Mouse (Mus musculus) CH12.LX (cell line): ENCODE measurements at regions not wholly inside any gene's neighbourhood (a gene's known extent, or its start where the extent isn't known, plus 50 kb on each side); places are given as distances from the start of the nearest gene placed in this dataset.

Experiments
- DNase-seq: peaks from one replicate; pipeline ENCODE4 v3.0.0-alpha.2; 2013; ENCODE audit errors: extremely low read depth
- H3K27ac ChIP-seq: 2 replicates; pipeline ENCODE4 v1.5.1; 2012; ENCODE audit warnings: low read depth, mild to moderate bottlenecking, control low read depth, moderate library complexity; ENCODE audit not compliant: insufficient read depth
- H3K27me3 ChIP-seq: replicated peaks from 2 replicates; pipeline ENCODE3; 2012; ENCODE audit warnings: inconsistent platforms
- H3K36me3 ChIP-seq, 2 experiments: replicated peaks in 1 of 2; 2 replicates each; pipeline versions ENCODE3 to v1.6.1; 2012; ENCODE audit warnings: inconsistent platforms in 1 of 2, low read length in 1 of 2, mild to moderate bottlenecking in 1 of 2, mixed read lengths in 1 of 2, moderate library complexity in 1 of 2; ENCODE audit not compliant: control insufficient read depth in 1 of 2, insufficient read depth in 1 of 2
- H3K4me1 ChIP-seq, 2 experiments: 2 replicates each; pipeline ENCODE4 v1.6.1; 2012; ENCODE audit warnings: inconsistent platforms in 1 of 2, moderate library complexity in 1 of 2; ENCODE audit not compliant: insufficient read depth in 2 of 2, control insufficient read depth in 1 of 2
- H3K4me2 ChIP-seq: 2 replicates; pipeline ENCODE4 v1.6.1; 2012; ENCODE audit warnings: low read depth, mild to moderate bottlenecking, control low read depth; ENCODE audit not compliant: poor library complexity, insufficient read depth, severe bottlenecking
- H3K4me3 ChIP-seq, 3 experiments: fragments of 150-350 bp in 1 of 3; sonication (generic) in 1 of 3; replicated peaks in 1 of 3; 2 replicates each; pipeline versions ENCODE3 to v1.5.1; 2011 to 2012; ENCODE audit warnings: low read depth in 2 of 3, low read length in 2 of 3, mild to moderate bottlenecking in 2 of 3, moderate library complexity in 2 of 3, control low read depth in 1 of 3, improper control_type of control experiment in 1 of 3, inconsistent platforms in 1 of 3, mixed read lengths in 1 of 3; ENCODE audit not compliant: poor library complexity in 1 of 3
- H3K79me2 ChIP-seq: replicated peaks from 2 replicates; pipeline ENCODE4 v1.6.1; 2012; ENCODE audit warnings: mild to moderate bottlenecking, moderate library complexity; ENCODE audit not compliant: control insufficient read depth, poor library complexity, insufficient read depth, severe bottlenecking; ENCODE audit errors: extremely low read depth
- H3K9ac ChIP-seq: 2 replicates; pipeline ENCODE4 v1.6.1; 2012; ENCODE audit warnings: low read depth, mild to moderate bottlenecking, control low read depth, moderate library complexity; ENCODE audit not compliant: insufficient read depth
- H3K9me3 ChIP-seq: replicated peaks from 2 replicates; pipeline ENCODE3; 2012; ENCODE audit warnings: low read length, inconsistent platforms, mixed read lengths
- CHD2 ChIP-seq: IDR thresholded peaks from 2 replicates; pipeline ENCODE4 v1.6.1; 2011; ENCODE audit warnings: low read length, improper control_type of control experiment
- ELF1 ChIP-seq: IDR thresholded peaks from 2 replicates; pipeline ENCODE4 v1.6.1; 2014; ENCODE audit warnings: low read depth, mild to moderate bottlenecking, inconsistent platforms, low read length, improper control_type of control experiment
- EP300 ChIP-seq: IDR thresholded peaks from 2 replicates; pipeline ENCODE4 v1.6.1; 2011; ENCODE audit warnings: low read length, improper control_type of control experiment
- ETS1 ChIP-seq: conservative IDR thresholded peaks from 2 replicates; pipeline ENCODE4 v1.6.1; 2012; ENCODE audit warnings: low read depth, mild to moderate bottlenecking, inconsistent platforms, low read length, improper control_type of control experiment, moderate library complexity
- JUND ChIP-seq: conservative IDR thresholded peaks from 2 replicates; pipeline ENCODE4 v1.6.1; 2011; ENCODE audit warnings: low read depth, low read length, improper control_type of control experiment
- MAFK ChIP-seq: IDR thresholded peaks from 2 replicates; pipeline ENCODE4 v1.6.1; 2011; ENCODE audit warnings: low read length, improper control_type of control experiment; ENCODE audit not compliant: insufficient replicate concordance
- MAX ChIP-seq: IDR thresholded peaks from 2 replicates; pipeline ENCODE4 v1.6.1; 2011; ENCODE audit warnings: low read length, improper control_type of control experiment
- NELFE ChIP-seq: IDR thresholded peaks from 2 replicates; pipeline ENCODE4 v1.6.1; 2011; ENCODE audit warnings: low read depth, low read length, improper control_type of control experiment
- PAX5 ChIP-seq: IDR thresholded peaks from 2 replicates; pipeline ENCODE4 v1.6.1; 2012; ENCODE audit warnings: low read length, inconsistent platforms, mixed read lengths
- RAD21 ChIP-seq: IDR thresholded peaks from 2 replicates; pipeline ENCODE4 v1.6.1; 2011; ENCODE audit warnings: low read depth, mild to moderate bottlenecking, low read length, improper control_type of control experiment, moderate library complexity
- RCOR1 ChIP-seq: conservative IDR thresholded peaks from 2 replicates; pipeline ENCODE4 v1.6.1; 2012; ENCODE audit warnings: low read depth, mild to moderate bottlenecking, inconsistent platforms, low read length, improper control_type of control experiment
- TBP ChIP-seq: conservative IDR thresholded peaks from 2 replicates; pipeline ENCODE4 v1.6.1; 2011; ENCODE audit warnings: low read depth, low read length, improper control_type of control experiment
- UBTF ChIP-seq: IDR thresholded peaks from 2 replicates; pipeline ENCODE4 v1.6.1; 2012; ENCODE audit warnings: low read depth, mild to moderate bottlenecking, inconsistent platforms, low read length, improper control_type of control experiment, moderate library complexity
- USF2 ChIP-seq: conservative IDR thresholded peaks from 2 replicates; pipeline ENCODE4 v1.6.1; 2011; ENCODE audit warnings: low read depth, low read length, improper control_type of control experiment
- ZC3H11A ChIP-seq: IDR thresholded peaks from 2 replicates; pipeline ENCODE4 v1.6.1; 2012; ENCODE audit warnings: low read depth, mild to moderate bottlenecking, inconsistent platforms, low read length, improper control_type of control experiment
- dilution Hi-C: fragments of 300-500 bp; cut with MboI; formaldehyde crosslinking; loops from 2 replicates; pipeline ENCODE4 v1.14.3; 2020; ENCODE audit warnings: low sequenced_read_pairs; ENCODE audit not compliant: extremely low pct_unique_long_range_greater_than_20kb, extremely low pct_ligation_motif_present
- in situ Hi-C: fragments of 300-500 bp; cut with MboI; formaldehyde crosslinking; loops from 3 replicates; pipeline ENCODE4 v1.14.3; 2019; ENCODE audit warnings: low sequenced_read_pairs, low pct_ligation_motif_present, low pct_unique_long_range_greater_than_20kb, mixed read lengths

- dilution Hi-C loops, result no loop called here
- TF ChIP-seq JUND, result no peak
- TF ChIP-seq USF2, result no peak
- no peak for TF ChIP-seq EP300
- no peak for TF ChIP-seq TBP
- TF ChIP-seq ELF1, result no peak
- no peak for TF ChIP-seq UBTF
- no peak for TF ChIP-seq RCOR1
- TF ChIP-seq MAFK, result no peak
- no peak for TF ChIP-seq PAX5
- TF ChIP-seq CHD2, result no peak
- TF ChIP-seq NELFE, result no peak
- TF ChIP-seq MAX, result no peak
- TF ChIP-seq ZC3H11A, result no peak
- no peak for TF ChIP-seq ETS1
- TF ChIP-seq RAD21, result no peak
- DNase-seq, result no peak
Observed at GRCm38 (mm10) chr13:29006467-29006866, 53.0 kb upstream of the Sox4 start.

More at GRCm38 (mm10) chr13:29006467-29006866, 53.0 kb upstream of the Sox4 start:
- no peak overlapping the region for H3K4me3 ChIP-seq
- no peak overlapping the region for H3K4me2 ChIP-seq
- peaks cover 8% of the 10 kb centered on the region for H3K9me3 ChIP-seq
- in situ Hi-C loops, result no loop called here
- no peak overlapping the region for H3K27ac ChIP-seq
- H3K27me3 ChIP-seq, result no peaks in the 10 kb centered on the region
- no peak overlapping the region for H3K9ac ChIP-seq
- no peaks in the 10 kb centered on the region for H3K36me3 ChIP-seq
- H3K79me2 ChIP-seq, result no peaks in the 10 kb centered on the region
- H3K4me1 ChIP-seq, result no peaks in the 10 kb centered on the region
